Mouse (Mus musculus): ENCODE measurements around the gene Pfn3. TPM values are rescaled to one million over a fixed set of nuclear protein-coding genes. Genes with fewer than 3 reads are reported as not detected.

Pfn3 gene
- not detected in 2 replicates for polyA plus RNA-seq (2015; fragmentation: Nextera tagmentation; extraction: Ambion mirVana)

DNA sequence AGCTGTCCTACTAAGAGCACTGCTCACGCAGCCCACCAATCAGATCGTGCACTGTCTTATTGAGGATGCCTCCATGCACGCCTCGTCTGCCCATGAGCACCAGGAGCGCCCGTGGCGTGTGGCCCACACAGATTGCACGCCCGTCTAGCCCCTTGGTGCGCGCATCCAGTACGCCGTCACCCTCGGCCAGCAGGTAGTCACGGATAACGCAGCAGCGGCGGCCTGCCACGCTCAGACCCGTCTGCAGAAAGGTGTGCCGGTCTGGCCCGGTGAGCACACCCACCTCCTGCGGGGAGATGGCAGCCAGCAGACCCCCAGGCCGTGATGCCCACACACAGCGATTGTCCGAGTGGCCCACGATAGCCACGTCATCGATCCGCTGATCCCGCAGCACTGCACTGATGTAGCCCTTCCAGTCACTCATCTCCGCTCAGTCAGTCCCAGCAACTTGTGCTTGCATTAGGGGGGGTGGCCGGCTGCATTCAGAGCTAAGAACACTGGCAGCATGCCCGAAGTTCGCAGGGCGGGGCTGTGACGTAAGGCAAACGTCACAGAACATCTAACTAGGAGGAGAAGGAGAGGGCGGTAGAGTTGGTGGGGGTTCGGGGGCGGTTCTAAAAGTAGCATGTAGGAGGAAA is at the start of gene Pfn3:
Gene Pfn3 (minus strand): TSS at position 490 of the 638 bp plus-strand sequence.
- peak within 1 kb of the TSS; percentile 57 for H3K4me2 ChIP-seq (ENCODE audit: low read depth, low read length)
- H3K4me1 ChIP-seq (ENCODE audit: control insufficient read depth, insufficient read depth, low read length): peaks cover 3% of the 10 kb centered on the region; the same call in 1 of the 2 replicates
- ATAC-seq: peak; percentile 63
- peaks cover 11% of the 10 kb centered on the region for H3K27me3 ChIP-seq (replicated peaks; ENCODE audit: control insufficient read depth, insufficient read depth, low read length)
- H3K9ac ChIP-seq (ENCODE audit: low read depth, low read length): peak within 1 kb of the TSS; percentile 60
- H3K4me3 ChIP-seq (ENCODE audit: low read length): peak within 1 kb of the TSS; percentile 36
- 15% methylated on average over 41 of the region's 41 CpGs for WGBS
- H3K36me3 ChIP-seq (ENCODE audit: control insufficient read depth, insufficient read depth, low read length): no peaks in the 10 kb centered on the region
- H3K27ac ChIP-seq (ENCODE audit: low read length): no peak within 1 kb of the TSS
- H3K9me3 ChIP-seq (ENCODE audit: control insufficient read depth, low read length): peaks cover 2% of the 10 kb centered on the region; the same call in 1 of the 2 replicates

DNA sequence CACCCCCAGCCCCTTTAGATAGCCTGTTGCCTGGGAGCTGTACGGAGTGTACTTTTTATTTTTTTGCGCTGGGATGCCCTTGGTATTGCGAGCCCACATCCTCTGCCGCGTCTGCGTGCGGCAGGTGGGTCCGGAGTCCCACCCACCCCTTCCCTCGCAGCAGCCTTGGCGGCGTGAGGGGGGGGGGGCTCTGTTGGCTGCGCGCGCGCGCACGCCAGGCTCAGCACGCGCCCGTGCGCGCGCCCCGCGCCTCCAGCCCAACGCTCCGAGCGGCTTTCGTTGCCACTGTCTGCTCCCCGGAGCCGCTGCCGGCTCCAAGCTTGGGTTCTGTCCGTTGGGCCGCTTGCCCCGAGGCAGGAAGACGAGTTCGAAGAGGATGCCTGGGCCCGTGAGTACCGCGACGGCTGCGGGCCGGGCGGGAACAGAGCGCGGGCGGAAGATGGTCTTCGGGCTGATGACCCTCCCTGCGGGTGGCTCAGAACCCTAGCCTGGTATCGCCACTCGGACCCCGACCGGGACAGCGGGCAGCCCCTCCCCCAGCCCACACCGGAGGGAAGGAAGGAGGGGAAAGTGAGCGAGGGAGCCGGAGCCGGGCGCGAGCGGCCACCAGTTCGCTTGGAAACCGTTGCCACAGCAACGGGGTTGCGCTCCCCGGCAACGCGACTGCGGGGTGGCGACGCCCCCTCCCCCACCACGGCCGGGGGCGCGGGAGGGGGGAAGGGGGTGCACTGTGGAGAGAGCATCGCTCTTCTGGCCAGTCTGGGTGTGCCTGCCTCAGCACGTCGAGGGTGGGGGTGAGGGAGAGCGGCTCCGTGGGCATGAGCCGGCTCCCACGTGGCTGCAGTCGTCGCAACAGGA is 49.2 kb upstream of the Pfn3 start, which contains the start of gene Prr7:
Gene Prr7 (plus strand): TSS at position 241 of the 858 bp plus-strand sequence.
- H3K9me3 ChIP-seq (ENCODE audit: control insufficient read depth, low read length): no peaks in the 10 kb centered on the region
- peak; percentile 57 for ATAC-seq
- H3K27ac ChIP-seq (ENCODE audit: low read length): peak within 1 kb of the TSS; percentile 47; the same call in 1 of the 2 replicates
- peak within 1 kb of the TSS; percentile 74 for H3K9ac ChIP-seq (ENCODE audit: low read depth, low read length)
- peaks cover 9% of the 10 kb centered on the region for H3K4me1 ChIP-seq (ENCODE audit: control insufficient read depth, insufficient read depth, low read length)
- H3K4me2 ChIP-seq (ENCODE audit: low read depth, low read length): peak within 1 kb of the TSS; percentile 73
- peaks cover 14% of the 10 kb centered on the region for H3K36me3 ChIP-seq (ENCODE audit: control insufficient read depth, insufficient read depth, low read length)
- H3K4me3 ChIP-seq (ENCODE audit: low read length): peak within 1 kb of the TSS; percentile 68
- WGBS: under 1% methylated on average over 82 of the region's 84 CpGs
- 0 out of 2 replicates have a peak, but pooled peaks cover 3% of the 10 kb centered on the region for H3K27me3 ChIP-seq (replicated peaks; ENCODE audit: control insufficient read depth, insufficient read depth, low read length)

DNA sequence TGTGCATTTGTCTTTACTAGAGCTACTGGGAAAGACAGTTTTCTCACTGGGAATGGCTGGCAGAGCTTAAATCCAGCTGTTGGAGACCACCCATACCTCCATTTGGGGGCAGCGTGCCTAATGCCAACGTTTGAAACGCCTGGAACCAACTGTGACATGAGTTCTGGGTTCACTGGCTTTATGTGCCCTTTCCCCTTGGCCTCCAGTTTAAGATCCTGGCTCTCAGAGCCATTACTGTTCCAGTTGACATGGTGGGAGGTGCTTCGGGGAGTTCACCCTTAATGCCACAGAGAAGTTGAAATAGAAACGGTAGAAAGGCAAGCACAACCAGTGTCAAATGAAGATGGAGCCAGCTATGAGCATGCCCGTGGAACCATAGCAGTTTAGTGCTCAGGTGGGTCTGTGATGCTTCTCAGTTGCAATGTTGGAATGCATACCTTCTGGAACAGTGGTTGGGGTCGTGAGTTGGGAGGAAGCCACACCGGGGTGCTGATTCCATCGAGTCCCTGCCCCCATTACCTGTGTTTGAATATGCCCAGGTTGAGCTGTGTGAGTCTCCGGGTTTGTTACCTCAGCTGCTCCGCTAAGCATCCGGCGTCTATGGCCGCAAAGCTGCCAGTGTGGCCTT is 48.5 kb upstream of the Pfn3 start:
- Histone ChIP-seq H3K4me3 (ENCODE audit: low read length) (peak overlapping the region; percentile 68), H3K27ac (ENCODE audit: low read length) (no peak overlapping the region), H3K9me3 (ENCODE audit: control insufficient read depth, low read length) (no peaks in the 10 kb centered on the region), H3K36me3 (ENCODE audit: control insufficient read depth, insufficient read depth, low read length) (peaks cover 17% of the 10 kb centered on the region), H3K4me2 (ENCODE audit: low read depth, low read length) (peak overlapping the region; percentile 73), H3K4me1 (ENCODE audit: control insufficient read depth, insufficient read depth, low read length) (peaks cover 9% of the 10 kb centered on the region), H3K9ac (ENCODE audit: low read depth, low read length) (peak overlapping the region; percentile 74), H3K27me3 (replicated peaks; ENCODE audit: control insufficient read depth, insufficient read depth, low read length) (no peaks in the 10 kb centered on the region)
- WGBS: 13% methylated on average over 14 of the region's 14 CpGs
- no peak for ATAC-seq

DNA sequence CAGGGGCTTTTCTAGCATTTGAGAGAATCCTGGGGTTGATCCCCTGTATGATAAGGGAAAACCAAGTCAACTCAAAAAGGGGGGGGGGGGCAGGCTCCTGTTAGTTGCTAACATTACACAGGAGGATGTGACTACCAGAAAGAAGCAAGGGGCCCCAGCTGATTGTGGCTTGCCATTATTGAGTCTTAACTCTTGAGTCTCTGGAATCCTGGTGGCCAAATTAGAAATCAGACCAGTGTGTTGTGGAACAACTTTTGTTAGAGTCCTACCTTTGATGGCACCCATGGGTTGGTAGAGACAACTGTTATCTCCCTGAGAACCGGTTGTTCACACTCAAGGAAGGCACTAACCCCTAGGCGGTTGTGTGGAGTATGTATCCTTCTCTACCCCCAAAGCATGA is 47.9 kb upstream of the Pfn3 start:
- H3K4me3 ChIP-seq (ENCODE audit: low read length): no peak overlapping the region
- ATAC-seq: no peak
- peaks cover 19% of the 10 kb centered on the region for H3K36me3 ChIP-seq (ENCODE audit: control insufficient read depth, insufficient read depth, low read length)
- no peak overlapping the region for H3K9ac ChIP-seq (ENCODE audit: low read depth, low read length)
- peaks cover 9% of the 10 kb centered on the region for H3K4me1 ChIP-seq (ENCODE audit: control insufficient read depth, insufficient read depth, low read length)
- no peaks in the 10 kb centered on the region for H3K27me3 ChIP-seq (replicated peaks; ENCODE audit: control insufficient read depth, insufficient read depth, low read length)
- no peak overlapping the region for H3K27ac ChIP-seq (ENCODE audit: low read length)
- H3K9me3 ChIP-seq (ENCODE audit: control insufficient read depth, low read length): no peaks in the 10 kb centered on the region
- H3K4me2 ChIP-seq (ENCODE audit: low read depth, low read length): no peak overlapping the region
- WGBS: 59% methylated on average over 2 of the region's 2 CpGs

DNA sequence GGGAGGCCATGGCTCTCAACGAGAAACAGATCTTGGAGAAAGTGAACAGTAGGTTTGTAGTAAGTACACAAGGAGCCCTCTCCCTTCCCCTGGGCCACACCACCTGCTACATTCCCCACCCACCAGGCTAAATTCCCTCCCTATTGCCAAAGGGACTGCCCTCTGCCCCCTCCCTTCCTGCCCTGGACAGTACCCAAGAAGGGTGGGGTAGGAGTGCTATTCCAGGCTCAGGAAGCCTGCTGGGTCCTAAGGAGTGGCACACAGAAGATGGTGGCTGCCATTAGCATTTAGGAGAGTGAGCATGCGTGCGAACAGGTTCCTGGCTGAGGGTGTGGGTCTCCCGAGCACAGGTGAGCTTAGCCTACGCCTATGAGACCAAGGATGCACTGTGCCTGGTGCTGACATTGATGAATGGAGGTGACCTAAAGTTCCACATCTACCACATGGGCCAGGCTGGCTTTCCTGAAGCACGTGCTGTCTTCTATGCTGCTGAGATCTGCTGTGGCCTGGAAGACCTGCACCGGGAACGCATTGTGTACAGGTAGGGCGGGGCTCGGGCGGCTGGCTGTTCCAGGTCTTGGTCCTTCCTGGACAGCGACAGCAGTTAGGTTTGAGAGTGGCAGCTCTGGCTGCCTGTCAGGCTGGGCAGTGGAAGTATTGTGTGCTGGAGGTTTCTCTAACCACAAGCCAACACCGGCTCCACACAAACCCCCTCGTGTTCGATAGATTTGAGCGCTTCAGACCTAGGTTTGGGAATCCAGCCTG is 36.9 kb upstream of the Pfn3 start:
- Histone ChIP-seq H3K4me1 (ENCODE audit: control insufficient read depth, insufficient read depth, low read length) (peaks cover 10% of the 10 kb centered on the region), H3K27me3 (replicated peaks; ENCODE audit: control insufficient read depth, insufficient read depth, low read length) (no peaks in the 10 kb centered on the region), H3K9ac (ENCODE audit: low read depth, low read length) (no peak overlapping the region), H3K36me3 (ENCODE audit: control insufficient read depth, insufficient read depth, low read length) (peaks cover 22% of the 10 kb centered on the region), H3K4me2 (ENCODE audit: low read depth, low read length) (no peak overlapping the region), H3K4me3 (ENCODE audit: low read length) (no peak overlapping the region), H3K9me3 (ENCODE audit: control insufficient read depth, low read length) (no peaks in the 10 kb centered on the region), H3K27ac (ENCODE audit: low read length) (no peak overlapping the region)
- WGBS: 86% methylated on average over 16 of the region's 16 CpGs
- ATAC-seq: peak; percentile 36; the same call in 1 of the 2 replicates

DNA sequence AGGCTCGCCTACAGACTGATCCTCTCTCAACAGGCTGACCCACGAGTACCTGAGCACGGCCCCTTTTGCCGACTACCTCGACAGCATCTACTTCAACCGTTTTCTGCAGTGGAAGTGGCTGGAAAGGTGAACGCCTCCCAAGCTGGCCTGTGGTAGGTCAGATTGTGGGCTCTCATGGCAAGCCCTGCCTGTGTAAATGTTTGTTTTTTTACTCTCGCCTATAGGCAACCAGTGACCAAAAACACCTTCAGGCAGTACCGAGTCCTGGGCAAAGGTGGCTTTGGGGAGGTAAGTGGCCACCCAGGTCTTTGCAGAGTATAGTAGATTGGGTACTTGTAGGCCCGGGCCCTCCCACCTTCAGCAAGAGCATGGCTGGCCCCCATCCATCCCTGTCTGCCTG is 36.3 kb upstream of the Pfn3 start:
- H3K27me3 ChIP-seq (replicated peaks; ENCODE audit: control insufficient read depth, insufficient read depth, low read length): no peaks in the 10 kb centered on the region
- H3K4me2 ChIP-seq (ENCODE audit: low read depth, low read length): no peak overlapping the region
- no peak overlapping the region for H3K4me3 ChIP-seq (ENCODE audit: low read length)
- H3K9ac ChIP-seq (ENCODE audit: low read depth, low read length): no peak overlapping the region
- WGBS: 91% methylated on average over 10 of the region's 10 CpGs
- H3K27ac ChIP-seq (ENCODE audit: low read length): no peak overlapping the region
- peaks cover 22% of the 10 kb centered on the region for H3K36me3 ChIP-seq (ENCODE audit: control insufficient read depth, insufficient read depth, low read length)
- no peaks in the 10 kb centered on the region for H3K9me3 ChIP-seq (ENCODE audit: control insufficient read depth, low read length)
- H3K4me1 ChIP-seq (ENCODE audit: control insufficient read depth, insufficient read depth, low read length): peaks cover 17% of the 10 kb centered on the region
- no peak for ATAC-seq

DNA sequence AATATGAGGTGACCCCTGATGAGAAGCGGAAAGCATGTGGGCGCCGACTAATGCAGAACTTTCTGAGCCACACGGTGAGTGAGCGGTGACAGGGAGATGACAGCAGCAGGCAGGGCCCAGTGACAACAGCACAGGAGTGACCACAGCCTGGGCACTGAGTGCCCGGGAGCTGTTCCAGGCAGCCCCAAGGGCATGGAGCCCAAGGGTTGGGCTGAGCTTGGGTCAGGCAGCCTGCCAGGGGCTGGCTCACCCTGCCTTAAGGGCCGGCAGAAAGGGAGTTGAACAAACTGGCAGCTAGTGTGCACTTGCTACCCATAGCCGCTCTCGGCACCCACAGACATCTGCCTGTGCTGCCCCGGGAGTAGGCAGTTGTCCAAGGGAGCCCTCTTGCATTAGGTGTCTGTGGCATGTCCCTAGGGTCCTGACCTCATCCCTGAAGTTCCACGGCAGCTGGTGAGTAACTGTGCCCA is 35.5 kb upstream of the Pfn3 start:
- Histone ChIP-seq H3K4me1 (ENCODE audit: control insufficient read depth, insufficient read depth, low read length) (peaks cover 22% of the 10 kb centered on the region), H3K27me3 (replicated peaks; ENCODE audit: control insufficient read depth, insufficient read depth, low read length) (no peaks in the 10 kb centered on the region), H3K36me3 (ENCODE audit: control insufficient read depth, insufficient read depth, low read length) (peaks cover 22% of the 10 kb centered on the region), H3K4me3 (ENCODE audit: low read length) (no peak overlapping the region), H3K27ac (ENCODE audit: low read length) (no peak overlapping the region), H3K9ac (ENCODE audit: low read depth, low read length) (no peak overlapping the region), H3K9me3 (ENCODE audit: control insufficient read depth, low read length) (no peaks in the 10 kb centered on the region), H3K4me2 (ENCODE audit: low read depth, low read length) (no peak overlapping the region)
- WGBS: 89% methylated on average over 11 of the region's 11 CpGs
- ATAC-seq: no peak

DNA sequence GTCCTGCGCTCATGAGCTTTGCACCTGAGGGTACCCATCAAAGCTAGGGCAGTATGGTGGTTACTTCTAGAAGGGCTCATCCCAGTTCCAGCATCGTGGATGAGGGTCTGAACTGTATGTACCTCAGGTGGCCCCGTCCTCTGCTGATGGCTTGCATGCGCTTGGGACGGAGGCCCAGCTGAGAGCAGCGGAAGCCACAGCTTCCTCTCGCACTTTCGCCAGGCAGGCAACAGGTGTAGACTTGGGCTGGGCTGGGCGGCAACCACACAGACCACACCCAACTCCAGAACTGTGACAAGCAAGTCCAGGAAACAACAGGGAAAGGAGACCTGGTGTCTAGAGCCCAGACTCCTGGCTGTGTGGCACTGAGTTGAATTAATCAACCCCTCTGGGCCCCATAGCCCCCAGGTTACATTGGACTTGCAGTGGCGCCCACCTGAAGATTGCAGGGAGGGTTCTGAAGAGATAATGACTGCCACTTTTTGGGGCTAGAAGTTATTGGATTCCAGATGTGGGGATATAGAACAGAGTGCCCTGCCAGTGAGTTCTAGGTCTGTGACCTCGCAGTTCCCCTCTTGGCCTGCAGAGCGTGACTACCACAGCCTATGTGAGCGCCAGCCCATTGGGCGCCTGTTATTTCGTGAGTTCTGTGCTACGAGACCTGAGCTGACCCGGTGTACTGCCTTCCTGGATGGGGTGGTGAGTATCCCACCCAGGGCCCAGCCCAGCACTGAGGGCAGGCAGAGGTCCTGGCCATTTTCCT is 34.8 kb upstream of the Pfn3 start:
- peaks cover 22% of the 10 kb centered on the region for H3K36me3 ChIP-seq (ENCODE audit: control insufficient read depth, insufficient read depth, low read length)
- H3K9me3 ChIP-seq (ENCODE audit: control insufficient read depth, low read length): no peaks in the 10 kb centered on the region
- H3K4me3 ChIP-seq (ENCODE audit: low read length): no peak overlapping the region
- H3K9ac ChIP-seq (ENCODE audit: low read depth, low read length): no peak overlapping the region
- ATAC-seq: no peak
- WGBS: 79% methylated on average over 17 of the region's 17 CpGs
- H3K4me1 ChIP-seq (ENCODE audit: control insufficient read depth, insufficient read depth, low read length): peaks cover 22% of the 10 kb centered on the region
- no peak overlapping the region for H3K27ac ChIP-seq (ENCODE audit: low read length)
- H3K4me2 ChIP-seq (ENCODE audit: low read depth, low read length): no peak overlapping the region
- no peaks in the 10 kb centered on the region for H3K27me3 ChIP-seq (replicated peaks; ENCODE audit: control insufficient read depth, insufficient read depth, low read length)
